Mouse (Mus musculus): ENCODE measurements around the gene Nvl.

Gene Nvl

DNA sequence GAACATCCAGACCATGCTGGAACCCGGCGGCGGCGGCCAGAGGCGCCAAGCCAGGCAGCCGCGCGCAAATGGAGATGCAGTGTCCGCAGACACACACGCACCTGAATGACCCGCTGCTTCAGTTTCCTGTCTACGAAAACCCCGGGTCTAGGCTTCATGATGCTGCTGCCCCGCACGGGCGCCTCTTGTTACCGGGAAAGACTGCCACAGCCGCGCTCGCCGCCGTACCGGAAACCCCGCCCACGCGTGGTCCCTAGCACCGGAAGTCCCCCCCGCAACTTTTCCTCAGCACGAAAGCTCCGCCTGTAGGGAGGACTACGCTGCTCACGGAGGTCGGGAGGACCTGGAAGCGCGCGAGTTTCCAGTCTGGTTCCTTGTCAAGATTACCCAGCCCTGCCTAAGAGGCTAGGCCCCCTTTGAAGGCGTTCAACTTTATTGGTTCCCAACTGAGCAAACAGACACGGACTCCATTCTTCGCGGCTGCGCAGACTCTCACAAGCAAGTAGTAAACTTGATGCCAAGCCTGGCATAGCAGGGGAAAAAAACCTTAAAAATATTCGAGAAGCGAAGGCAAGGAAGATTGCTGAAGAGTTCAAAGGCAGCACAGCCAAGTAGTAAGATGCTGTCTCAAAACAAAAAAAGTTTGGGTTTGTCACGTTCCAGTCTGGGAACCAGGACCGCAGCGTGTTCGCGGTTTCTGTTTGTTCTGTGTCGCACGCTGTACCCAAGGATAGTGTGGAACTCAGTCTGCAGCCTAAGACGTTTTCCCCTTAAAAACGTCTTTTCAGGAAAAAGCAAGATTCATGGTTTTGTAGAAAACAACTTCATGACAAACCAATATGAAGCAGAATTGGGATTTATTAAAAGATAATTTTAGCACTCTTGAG is at the start of gene Nvl, which contains the start of gene Cnih4:
Gene Nvl, minus strand, starts transcription at position 255 of the 887 bp plus-strand sequence.
Gene Cnih4, plus strand, starts transcription at position 744 of the 887 bp plus-strand sequence.
- DNase-seq (ENCODE audit: low read depth): peak; percentile 98

DNA sequence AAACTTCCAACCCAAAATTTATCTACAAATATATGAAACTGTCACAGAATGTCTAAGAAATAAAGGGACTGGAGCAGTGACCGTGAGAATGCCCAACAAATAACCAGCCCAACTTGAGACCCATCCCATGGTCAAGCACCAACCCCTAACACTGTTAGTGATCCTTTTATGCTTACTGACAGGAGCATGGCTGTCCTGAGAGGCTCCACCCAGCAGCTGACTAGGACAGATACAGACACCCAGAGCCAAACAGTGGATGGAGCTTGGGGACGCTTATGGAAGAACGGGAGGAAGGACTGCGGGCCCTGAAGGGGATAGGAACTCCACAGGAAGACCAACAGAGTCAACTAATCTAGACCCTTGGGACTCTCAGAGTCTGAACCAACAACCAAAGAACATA is 44.9 kb upstream of the Nvl start:
- DNase-seq (ENCODE audit: low read depth): no peak

DNA sequence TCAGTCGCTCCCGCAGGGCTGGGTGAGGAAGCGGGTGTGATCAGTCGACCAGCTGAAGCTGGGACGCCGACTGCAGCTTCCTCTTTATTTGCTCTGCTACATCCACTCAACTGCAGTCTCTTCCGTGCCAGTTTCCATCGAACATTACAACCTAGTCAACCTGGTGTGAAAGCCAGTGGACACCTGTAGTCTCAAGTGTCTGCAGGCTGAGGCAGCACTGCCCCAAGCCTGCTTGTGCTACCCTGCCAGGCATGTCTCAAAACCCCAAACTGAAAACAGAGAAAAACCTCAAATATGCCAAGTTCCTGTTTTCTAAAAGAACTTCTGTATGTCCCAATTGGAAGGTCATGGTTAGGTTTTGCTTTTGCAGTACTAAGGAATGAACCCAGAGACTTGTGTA is 26.2 kb upstream of the Nvl start:
- DNase-seq (ENCODE audit: low read depth): peak; percentile 67

DNA sequence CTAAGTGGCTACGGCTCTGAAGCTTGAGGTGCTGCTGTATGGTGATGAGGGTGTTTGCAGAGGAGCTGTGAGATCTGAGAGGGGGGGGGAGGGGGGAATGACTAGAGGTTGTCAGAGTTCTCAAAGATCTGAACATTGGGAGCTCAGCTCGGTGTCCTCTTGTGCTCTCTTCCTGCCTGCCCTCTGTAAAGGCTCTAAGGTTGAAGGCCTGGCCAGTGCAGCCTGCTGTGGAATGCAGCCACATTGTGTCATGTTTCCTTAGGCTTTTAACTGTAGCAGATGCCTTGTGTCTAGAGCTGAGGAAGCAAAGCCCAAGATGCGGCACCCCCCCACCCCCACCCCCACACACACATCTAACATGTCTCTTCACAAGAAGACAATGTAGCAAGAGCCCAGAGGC is 24.4 kb upstream of the Nvl start:
- no peak for DNase-seq (ENCODE audit: low read depth)

DNA sequence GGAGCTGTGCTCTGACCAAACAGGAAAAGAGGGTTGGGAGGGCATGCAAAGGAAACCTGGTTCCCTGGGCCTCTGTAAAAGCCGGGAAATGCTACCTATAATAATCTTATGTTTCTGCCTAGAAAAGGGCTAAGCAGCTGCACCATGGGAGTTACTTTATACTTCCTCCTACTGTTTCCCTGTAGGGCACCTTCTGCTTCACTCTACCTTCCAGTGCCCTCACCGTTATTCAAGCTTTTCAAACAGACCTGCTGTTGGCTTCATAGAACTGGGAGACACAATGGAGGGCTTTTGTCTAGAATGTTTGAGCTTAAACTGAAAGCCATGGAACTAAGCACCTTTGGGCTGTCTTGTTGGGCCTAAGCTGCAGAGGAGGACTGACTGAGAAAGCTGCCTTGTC is 23.8 kb upstream of the Nvl start:
- no peak for DNase-seq (ENCODE audit: low read depth)

DNA sequence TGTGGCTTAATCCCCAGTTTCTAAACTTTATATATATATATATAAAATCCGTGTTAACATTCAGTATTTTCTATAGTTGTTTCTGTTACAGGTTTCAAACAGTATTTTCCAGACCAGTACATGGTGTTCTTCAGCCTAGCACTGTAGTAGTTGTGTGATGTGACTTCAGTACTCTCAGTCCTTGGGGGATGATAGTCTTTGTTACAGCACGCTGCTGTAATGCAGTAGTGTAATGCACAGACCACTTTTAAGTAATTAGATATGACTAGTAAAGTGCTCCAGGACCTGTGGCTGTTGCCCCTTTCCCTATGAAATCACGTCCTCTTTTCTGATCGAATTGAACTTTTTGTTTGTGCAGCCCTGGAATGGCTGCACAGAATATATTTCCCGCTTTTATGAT is 7.5 kb upstream of the Nvl start:
- DNase-seq (ENCODE audit: low read depth): peak; percentile 35

DNA sequence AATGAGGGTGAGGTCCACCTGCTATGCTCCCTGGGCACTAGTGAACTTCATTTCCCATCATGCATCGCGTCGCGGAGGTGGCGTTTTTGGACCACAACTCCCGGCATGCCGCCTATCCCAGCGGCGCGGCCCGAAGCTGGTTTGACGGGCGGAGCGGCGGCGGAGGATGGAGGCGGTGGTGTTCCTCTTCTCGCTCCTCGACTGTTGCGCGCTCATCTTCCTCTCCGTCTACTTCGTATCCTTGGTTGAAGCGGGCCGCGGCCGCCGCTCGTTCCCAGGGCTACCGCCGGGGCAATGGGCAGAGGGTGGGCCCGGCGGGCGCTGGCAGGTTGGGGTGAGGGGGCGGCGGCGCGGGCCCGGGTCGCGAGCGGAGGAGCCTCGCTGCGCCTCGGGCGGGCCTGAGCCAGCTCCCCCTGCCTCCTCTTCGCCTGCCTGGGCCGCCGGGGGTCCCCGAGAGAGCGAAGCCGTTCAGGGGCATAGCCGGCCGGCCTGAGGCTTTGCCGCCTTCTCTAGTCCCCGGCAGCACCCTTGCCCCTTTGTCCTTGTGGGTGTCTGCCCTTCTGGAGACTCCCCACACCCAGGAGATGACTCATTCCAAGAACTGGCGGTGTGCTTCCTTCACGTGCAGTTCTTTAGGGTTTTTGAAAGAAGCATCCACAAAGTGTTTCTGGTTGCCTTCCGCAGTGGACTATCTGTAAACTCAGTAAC is 7.0 kb upstream of the Nvl start:
- peak; percentile 83 for DNase-seq (ENCODE audit: low read depth)

DNA sequence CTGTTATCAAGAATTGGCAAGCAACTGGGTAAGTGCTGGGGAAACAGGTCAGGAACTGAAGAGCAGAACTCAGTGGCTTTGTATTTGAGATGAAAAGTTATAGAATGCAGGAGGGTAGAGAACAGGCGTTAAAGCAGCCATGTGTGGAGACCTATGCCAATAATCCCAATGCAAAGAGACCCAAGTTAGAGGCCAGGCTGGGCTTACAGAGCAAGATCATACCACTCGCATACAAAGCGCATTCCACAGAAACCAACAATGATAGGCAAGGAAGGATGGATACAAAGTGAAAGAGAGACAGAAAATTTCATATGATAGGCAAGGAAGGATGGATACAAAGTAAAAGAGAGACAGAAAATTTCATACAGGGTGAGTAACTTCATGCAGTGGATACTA is 6.4 kb upstream of the Nvl start:
- DNase-seq (ENCODE audit: low read depth): no peak

DNA sequence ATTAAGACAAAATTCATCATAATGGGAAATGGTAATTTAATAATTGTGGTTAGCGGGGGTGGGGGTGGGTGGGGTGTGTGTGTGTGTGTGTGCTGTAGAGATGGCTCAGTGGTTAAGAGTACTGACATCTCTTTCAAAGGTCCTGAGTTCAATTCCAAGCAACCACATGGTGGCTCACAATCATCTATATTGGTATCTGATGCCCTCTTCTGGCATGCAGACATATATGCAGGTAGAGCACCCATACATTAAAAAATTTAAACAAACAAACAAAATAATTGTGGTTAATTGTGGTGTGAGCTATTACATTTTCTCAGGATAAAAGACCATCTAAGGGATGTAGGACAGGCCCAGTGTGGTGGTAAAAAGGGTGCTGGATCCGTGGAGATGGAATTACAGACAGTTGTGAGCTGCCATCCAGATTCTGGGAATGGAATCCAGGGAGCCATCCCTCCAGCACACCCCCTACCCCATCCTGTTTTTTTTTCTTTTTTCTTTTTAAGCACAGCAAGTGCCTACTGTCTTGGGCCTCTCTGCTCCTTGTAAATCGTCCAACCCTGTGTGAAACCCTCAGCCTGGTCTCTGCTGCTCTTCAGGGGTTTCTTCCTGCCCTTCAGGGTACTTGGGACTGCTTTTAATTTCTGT is 5.5 kb upstream of the Nvl start:
- DNase-seq (ENCODE audit: low read depth): peak; percentile 53

DNA sequence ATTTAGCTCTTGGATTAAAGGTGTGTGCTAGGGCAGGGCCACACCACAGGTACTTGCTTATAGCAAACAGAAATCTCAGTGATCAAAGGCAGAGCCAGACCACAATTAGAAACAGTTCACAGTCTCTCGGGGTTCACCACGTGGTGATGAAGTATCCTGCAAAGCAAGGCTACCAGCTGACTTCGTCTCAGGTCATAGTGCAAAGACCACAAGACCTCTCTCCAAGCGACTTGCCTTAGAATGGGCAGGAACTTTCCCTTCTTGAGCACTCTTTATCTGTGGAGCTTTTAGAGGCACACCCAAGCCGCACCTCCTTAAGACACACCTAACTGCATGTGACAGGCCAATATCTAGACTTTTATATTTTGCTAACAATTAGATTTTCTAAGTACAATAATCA is 4.5 kb upstream of the Nvl start:
- DNase-seq (ENCODE audit: low read depth): no peak

DNA sequence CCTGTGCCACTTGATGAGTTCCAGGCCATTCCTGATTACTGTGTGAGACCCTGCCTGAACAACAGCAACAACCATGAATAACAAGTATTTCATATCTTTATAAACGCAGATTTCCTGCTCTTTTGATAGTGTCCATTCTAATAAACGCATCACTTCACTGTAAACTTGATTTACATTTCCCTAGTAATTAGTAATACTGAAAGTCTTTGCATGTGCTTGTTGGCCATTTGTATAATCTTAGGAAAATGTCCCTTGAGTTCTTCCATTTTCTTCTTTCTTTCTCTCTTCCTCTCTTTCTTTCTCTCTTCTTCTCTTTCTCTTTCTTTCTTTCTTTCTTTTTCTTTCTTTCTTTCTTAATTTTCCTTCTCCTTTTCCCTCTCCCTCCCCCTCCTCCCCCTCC is 2.2 kb upstream of the Nvl start:
- no peak for DNase-seq (ENCODE audit: low read depth)

DNA sequence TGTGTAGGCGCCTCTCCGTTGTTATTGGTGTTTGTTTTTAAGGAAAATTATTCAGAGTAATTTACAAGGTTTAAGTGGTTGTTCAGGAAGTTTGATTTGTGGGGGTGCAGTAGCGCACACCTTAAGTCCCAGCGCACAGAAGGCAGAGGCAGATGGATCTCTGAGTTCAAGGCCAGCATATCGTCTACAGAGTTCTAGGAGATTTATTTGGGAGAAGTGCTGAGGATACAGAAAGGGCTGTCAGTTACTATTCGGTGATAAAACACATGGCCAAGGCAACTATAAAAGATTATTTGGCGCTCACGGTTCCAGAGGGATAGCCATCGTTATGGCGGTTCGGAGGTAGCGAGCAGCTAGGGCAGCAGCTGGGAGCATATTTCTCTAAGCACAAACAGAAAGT is 962 bp upstream of the Nvl start:
- peak; percentile 50 for DNase-seq (ENCODE audit: low read depth)

DNA sequence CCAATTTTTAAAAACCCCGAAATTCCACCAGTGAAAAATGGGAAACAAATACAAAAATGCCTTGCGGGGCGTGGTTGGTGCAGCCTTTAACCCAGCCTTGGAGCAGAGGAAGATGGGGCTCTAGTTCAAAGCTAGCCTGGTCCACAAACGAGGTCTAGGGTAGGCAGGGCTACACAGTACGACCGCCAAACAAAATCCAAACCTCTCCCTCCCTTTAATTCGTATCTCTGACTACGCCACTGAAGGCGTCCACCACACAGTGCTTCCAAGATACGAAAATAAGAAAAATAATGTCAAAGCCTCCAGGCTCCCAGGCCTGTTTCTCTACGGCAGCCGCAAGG is 425 bp downstream of the Nvl start:
- DNase-seq (ENCODE audit: low read depth): no peak

DNA sequence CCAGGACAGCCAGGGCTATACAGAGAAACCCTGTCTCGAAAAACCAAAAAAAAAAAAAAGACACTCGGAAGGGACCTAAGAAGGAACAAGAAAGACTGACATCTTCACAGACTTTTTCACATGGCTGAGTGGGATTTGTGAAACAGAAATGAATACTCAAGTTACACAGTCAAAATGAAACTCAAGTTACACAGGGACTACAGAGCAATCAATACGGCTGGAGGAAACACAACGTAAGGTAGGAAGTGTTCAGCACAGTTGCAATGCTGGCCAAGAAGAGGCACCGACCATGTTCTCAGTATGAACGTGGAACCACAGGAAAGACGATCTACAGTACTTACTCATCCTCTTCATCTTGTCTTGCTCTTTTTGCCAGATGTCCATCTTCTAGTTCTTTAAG is 5.3 kb downstream of the Nvl start:
- no peak for DNase-seq (ENCODE audit: low read depth)

DNA sequence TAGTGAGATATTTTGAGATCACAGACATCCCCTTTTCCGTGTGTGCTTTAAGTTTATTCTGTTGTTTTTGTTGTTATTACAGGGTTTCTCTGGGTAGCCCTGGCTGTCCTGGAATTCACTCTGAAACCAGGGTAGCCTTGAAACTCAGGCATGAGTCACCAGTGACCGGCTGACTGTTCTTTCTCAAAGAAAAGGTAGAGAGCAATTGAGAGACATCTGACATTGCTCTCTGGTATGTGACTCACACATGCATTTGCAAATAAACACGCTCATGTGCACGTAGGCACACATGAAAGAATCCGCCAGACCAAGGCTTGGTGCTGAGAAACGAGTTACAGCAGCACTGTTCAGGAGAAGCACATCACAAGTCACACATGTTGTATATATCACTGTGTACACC is 12.1 kb downstream of the Nvl start:
- peak; percentile 47 for DNase-seq (ENCODE audit: low read depth)

DNA sequence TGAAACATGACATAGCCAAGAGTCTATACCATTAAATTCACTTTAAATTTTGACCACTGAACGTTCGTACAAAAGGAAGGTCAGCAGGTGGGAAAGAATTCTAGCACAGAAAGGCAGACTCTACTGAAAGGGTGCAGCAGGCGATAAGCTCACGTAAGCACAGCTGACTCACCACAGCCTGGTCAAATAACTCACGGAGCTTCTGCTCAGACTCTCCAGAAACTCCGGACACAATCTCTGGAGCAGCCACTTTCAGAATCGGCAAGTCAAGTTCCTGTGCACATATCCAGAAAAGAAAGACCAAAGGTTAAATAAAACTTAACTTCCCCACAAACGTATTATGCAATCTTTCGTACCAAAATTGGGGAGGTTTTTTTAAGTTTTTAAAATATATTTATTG is 17.2 kb downstream of the Nvl start:
- no peak for DNase-seq (ENCODE audit: low read depth)

DNA sequence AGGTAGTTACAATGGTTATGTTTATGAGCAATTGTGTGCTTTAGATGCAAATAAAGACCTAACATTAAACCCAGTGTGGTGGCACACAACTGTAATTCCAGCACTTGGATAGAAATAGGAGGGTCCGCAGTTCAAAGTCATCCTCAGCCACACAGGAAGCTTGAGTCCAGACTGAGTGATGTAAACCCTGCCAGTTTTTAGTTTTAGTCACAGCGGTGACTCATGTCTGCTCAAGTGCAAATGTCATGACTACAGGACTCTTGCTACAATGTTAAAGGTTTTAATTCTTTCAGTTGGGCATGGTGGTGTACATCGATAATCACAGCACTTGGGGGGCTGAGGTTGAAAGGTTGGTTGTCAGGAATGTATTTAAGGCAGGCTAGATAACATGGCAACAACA is 18.1 kb downstream of the Nvl start:
- peak; percentile 47 for DNase-seq (ENCODE audit: low read depth)

DNA sequence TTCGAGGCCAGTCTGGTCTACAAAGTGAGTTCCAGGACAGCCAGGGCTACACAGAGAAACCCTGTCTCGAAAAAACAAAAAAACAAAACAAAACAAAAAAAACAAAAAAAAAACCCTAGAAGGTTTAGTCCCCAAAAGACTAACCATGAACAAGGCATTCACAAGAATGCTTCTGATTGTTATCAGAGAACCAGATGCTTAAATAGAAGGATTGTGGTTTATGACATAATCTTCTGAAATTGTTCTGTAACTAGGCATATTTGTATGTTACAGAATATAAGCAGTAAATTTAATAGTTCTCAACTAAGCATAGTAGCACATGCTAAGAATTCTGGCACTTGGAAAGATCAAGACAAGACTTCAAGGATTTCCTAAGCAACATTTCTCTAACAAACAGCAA is 19.9 kb downstream of the Nvl start:
- peak; percentile 32 for DNase-seq (ENCODE audit: low read depth)

DNA sequence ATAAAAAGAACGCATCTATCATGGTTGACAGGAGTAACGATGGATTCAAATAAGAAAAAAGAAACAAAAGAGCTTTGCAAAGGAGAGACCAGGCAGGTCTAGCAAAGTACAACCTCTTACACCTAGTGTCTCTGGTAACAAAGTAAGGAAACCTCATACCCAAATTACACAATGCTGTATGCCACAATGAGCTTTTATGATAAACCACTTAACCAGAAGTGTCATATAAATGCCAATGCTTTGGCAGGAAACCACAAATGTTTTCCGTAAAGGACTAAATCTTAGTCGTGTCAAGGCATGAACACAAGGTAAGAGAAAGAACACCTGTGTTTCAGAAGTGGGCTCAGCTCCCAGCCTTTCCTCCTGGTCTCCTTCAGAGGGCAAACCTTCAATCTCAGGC is 26.9 kb downstream of the Nvl start:
- DNase-seq (ENCODE audit: low read depth): peak; percentile 62

DNA sequence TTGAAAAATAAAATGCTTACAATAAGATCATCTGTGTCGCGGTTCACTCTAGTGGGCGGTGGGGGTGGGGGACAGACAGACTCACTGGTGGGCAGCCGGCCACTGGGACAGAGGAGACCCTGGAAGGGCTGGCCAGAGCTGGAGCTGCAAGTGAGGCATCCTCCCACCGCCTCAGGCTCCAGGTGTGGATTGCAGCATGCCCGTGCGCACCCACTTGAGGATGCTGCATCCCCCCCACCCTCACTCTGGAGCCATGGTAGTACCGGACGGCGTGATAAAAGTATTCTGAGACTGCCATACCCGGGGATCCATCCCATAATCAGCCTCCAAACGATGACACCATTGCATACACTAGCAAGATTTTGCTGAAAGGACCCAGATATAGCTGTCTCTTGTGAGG is 54.0 kb downstream of the Nvl start:
- no peak for DNase-seq (ENCODE audit: low read depth)

DNA sequence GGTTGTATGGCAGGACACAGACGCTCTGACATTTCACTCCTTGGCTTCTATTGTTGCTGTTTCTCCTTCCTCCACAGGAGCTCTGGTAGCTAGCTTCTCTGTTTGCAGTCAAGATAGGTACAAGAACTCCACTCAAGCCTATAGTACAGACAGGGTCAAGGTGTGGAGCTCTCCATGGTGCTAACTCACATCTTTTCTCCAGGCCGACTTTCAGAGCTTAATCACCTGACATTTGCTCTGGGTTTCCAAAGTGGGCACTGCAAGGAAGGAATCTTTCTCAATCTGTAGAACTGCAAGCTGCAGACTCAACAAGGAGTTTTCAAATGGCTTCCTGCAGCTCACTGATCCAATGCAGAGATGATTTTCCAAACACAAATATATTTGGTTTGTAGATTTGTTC is 60.0 kb downstream of the Nvl start:
- DNase-seq (ENCODE audit: low read depth): peak; percentile 47

DNA sequence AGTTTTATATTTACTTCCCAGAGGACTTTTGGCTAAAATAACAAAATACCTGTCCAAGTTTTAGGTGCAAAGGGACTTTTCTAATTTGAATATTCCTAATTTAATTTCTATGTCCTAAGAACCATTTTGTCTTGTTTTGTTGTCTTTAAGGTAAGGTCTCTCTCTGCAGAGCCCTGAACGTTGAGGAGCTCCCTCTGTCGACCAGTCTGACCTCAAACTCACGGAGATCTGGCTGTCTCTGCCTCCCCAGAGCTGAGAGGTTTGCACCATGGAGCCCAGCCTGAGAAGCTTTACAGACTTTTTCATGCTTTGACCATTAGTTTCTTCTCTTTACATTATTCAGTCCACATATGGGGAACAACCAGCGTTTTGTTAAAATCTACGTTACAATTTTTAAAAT is 70.9 kb downstream of the Nvl start:
- DNase-seq (ENCODE audit: low read depth): peak; percentile 15

DNA sequence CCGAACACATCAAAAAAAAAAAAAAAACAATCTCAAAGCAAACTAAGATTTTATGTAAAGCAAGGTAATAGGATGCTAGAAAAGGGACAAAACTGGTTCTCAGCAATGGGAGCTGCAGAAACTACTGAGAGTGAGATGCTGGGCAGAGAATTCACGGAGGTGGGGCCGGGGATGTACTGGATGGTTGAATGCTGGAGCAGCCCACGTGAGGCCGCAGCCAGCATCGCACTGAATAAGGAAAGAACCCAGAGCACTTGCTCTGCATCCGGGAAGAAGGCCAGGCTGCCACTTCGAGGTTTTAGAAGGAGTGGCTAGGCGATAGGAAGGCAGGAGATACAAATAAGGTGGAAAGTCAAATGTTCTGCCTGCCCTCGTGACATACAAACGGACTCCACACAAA is 74.3 kb downstream of the Nvl start:
- DNase-seq (ENCODE audit: low read depth): no peak

All from 416B (cell line).